Mouse (Mus musculus): ENCODE measurements around the gene Tkfc.

Gene Tkfc

DNA sequence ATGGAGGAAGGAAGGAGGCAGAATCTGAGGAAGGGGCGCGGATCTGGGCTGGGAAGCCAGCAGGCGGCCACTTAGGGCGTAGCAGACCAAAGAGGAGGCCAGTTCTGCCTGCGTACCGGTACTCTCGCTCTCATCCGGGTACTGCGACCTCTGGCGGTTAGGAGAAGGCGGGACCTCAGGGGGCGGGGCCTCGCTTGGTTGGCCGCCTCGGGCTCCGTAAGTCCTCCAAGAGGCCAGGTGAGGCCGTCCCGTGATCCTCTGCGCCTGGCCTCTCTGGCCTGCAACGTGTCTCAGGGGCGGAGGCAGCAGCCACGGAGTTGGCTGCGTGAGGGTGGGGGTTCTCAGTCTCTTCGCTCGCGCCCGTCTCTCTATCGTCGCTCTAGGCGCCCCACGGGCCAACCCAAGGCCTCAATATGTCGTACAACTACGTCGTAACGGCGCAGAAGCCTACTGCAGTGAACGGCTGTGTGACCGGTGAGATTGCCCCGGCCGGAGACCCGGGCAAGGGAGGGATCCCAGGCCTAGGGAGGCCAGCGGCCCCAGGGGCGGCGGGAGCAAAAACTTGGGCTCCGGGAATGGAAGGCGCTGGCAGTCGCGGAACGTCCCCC, at the start of gene Tkfc, which contains the start of gene Ddb1:
Gene Tkfc (minus strand): TSS at position 362 of the 608 bp plus-strand sequence.
Gene Ddb1 (plus strand): TSS at position 35 of the 608 bp plus-strand sequence.
- DNase-seq (ENCODE audit: low spot score), result peak; percentile 99

DNA sequence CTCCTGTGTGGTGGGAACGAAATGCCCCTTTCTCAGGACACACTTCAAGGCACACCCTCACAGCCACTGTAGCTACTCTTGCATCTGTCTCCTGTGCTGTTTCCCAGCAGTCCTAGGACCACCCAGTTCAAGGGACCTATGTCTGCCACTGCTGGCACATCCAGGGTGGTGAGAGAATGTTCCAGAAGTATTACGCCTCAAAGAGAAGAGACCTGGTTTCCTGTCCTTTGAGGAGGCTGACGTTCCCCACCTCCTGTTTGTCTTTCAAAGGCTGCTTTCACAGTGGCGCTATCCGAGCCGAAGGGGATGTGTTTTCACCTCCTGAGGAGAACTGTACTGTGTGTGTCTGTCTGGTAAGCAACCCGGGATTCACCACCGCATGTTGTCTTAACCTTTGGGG, 42.7 kb upstream of the Tkfc start:
- no peak for DNase-seq (ENCODE audit: low spot score)

DNA sequence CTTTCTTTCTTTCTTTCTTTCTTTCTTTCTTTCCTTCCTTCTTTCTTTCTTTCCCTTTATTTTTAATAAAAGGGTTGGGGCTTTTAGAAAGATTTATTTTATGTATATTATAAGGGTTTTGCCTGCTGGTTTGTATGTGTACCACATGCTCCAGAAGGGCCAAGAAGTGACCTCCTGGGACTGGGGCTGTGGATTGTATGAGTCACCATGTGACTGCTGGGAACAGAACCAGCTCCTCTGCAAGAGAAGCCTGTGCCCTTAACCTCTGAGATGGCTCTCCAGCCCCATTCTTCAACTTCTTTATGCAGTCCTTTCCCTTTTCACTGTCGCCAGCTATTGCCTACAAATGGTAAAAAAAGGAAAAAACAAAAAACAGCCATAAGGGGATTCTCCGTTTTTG, 40.2 kb upstream of the Tkfc start:
- no peak for DNase-seq (ENCODE audit: low spot score)

GRCm38 (mm10) chr19:10640589-10641378, 35.3 kb upstream of the Tkfc start:
- no peak for DNase-seq (ENCODE audit: low spot score)

GRCm38 (mm10) chr19:10640080-10640479, 34.6 kb upstream of the Tkfc start:
- DNase-seq (ENCODE audit: low spot score), result no peak

DNA sequence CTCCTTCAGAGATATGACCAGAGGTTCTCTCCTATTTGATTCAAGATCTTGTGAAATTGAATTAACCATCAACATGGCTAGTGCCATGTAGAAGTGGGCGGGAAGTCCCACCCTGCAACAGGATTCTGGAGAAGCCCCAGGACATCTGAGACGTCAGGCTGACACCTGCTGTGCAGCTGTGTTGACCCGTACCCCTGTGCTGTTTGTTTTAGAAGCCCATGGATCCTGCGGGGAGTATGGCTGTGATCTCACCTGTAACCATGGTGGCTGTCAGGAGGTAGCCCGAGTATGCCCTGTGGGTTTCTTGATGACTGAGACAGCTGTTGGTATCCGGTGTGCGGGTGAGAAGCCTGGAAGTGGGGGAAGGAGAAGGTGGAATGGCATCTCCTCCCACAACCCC, 32.4 kb upstream of the Tkfc start:
- DNase-seq (ENCODE audit: low spot score), result no peak

GRCm38 (mm10) chr19:10634872-10635318, 29.4 kb upstream of the Tkfc start:
- peak; percentile 10 for DNase-seq (ENCODE audit: low spot score)

GRCm38 (mm10) chr19:10634106-10634871, 28.8 kb upstream of the Tkfc start, which contains the start of gene Vwce:
TSS of gene Vwce (plus strand) at chr19:10634213.
- DNase-seq (ENCODE audit: low spot score), result no peak

DNA sequence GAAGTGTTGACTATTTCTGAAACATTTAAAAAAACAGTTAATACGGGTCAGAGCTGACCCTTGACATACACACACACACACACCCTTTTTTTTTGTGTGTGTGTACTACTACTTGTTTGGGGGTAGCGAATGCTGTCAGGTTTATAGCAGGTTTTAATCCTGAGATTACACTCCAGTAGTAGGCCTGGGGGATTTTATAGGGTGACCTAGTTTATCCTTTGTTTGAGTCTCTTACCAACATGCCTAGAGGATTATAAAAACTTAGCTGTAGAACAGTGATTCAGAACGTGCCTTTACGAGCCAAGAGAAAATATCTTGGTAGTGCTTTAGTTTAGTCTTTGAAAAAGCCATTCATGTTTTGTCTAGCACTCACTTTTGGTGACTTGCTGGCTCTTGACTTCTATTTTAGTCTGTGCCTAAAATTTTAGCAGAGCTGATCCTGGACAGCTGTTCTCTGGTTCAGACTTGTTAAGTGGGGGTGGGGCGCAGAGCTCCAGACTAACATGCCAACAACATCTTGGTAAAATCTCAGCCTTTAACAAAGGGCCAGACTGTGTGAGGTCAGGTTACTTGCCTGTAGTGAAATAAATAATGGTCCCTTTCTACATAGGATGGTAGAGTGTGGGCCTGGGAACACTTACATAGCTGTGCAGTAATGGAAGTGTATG, 3.3 kb upstream of the Tkfc start:
- DNase-seq (ENCODE audit: low spot score), result no peak

DNA sequence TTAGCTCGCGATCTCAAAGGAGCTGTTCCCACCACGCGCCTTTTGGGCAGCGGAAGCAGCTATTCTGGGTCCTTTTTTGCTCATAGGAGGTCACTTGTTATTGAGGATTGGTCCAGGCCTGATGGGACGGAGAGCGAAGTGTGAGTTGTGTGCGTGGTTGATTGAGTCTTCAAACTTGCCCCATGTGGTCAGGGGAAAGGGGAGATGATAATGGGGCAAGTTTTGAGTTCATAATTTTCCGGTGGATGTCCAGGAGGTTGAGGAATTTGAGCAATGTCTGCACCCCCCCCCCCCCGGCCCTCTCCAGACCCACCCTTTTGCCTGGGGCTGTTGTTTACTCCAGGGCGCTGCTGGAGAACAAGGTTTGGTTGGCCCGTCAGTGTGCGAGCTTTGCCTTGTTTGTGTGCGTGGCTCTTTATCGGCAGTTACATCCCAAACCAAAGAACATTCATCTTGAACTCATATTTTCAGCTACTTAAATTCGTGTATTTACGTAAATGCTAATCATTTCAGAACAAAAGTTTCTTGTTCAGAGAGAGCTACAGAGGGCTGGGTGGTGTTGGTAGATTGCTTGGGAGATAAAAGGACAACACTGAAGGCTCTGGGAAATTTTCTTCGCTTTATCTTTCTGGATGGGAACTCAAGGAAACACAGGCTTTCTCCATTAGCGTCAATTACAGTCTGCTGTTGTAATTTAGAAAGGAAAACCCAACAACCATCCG, 608 bp upstream of the Tkfc start:
- DNase-seq (ENCODE audit: low spot score), result no peak

- DNase-seq (ENCODE audit: low spot score), result no peak
Measured at GRCm38 (mm10) chr19:10604534-10604933, 920 bp downstream of the Tkfc start.

GRCm38 (mm10) chr19:10603660-10604523, 1.6 kb downstream of the Tkfc start:
- DNase-seq (ENCODE audit: low spot score), result no peak

DNA sequence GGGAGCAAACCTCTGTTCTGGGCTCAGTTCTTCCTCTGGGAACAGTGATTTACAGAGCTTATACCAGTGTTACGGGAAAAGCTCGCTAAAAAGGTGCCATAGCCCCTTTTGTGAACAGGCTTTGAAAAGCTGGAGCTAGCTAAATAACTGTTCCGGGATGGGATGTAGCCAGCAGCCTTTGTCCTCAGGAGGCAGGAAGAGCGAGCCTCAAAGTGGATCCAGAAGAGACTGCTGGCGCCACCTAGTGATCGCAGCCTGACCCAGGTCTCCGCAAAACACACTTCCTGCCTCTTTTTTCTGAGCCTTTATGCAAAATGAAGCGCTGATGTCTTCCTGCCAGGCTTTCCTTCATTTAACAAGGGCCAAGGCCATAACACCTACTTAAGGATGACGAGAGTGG, 2.7 kb downstream of the Tkfc start:
- peak; percentile 91 for DNase-seq (ENCODE audit: low spot score)

DNA sequence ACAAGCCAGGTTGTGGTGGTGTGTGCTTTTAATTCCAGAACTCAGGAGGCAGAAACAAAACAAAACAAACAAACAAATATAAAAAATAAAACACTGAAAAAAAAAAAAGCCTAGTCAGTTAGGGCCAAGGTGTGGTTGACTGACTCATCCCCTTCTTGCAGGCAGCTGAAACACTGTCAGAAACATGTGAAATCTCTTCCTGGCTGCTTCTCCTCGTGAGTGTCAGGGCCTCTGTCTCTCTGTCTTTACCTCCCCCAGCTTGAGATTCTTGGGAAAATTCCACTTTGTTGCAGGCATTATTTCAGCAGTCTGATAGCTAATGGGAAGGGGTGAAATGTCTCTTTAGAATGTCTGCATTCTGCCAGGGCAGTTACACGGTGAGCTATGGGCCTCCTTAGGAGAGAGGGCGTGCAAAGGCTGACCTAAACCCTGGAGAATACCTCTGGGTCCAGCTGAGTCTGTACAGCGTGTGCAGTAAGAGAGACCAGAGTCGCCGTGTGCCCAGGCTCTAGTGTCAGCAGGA, 3.1 kb downstream of the Tkfc start:
- DNase-seq (ENCODE audit: low spot score), result no peak

DNA sequence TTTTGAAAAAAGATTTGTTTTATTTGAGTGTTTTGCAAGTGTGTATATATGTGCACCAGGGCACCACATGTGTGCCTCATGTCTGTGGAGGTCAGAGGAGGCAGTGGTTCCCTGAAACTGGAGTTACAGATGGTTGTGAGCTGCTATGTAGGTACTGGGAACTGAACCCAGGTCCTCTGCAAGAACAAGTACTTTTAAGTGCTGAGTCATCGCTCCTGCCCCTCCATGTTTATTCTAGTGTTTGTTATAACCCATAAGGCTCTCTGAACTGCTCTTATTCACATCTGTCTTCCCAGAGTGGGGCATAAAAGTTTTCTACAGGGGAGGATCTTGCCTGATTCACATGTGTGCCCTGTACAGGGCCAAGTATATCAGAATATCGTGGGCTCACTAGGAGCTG, 5.8 kb downstream of the Tkfc start:
- DNase-seq (ENCODE audit: low spot score), result no peak

GRCm38 (mm10) chr19:10598188-10598587, 7.3 kb downstream of the Tkfc start:
- no peak for DNase-seq (ENCODE audit: low spot score)

- DNase-seq (ENCODE audit: low spot score), result no peak
Measured at GRCm38 (mm10) chr19:10591659-10592377, 13.6 kb downstream of the Tkfc start.

- no peak for DNase-seq (ENCODE audit: low spot score)
Measured at GRCm38 (mm10) chr19:10590301-10590700, 15.2 kb downstream of the Tkfc start.

DNA sequence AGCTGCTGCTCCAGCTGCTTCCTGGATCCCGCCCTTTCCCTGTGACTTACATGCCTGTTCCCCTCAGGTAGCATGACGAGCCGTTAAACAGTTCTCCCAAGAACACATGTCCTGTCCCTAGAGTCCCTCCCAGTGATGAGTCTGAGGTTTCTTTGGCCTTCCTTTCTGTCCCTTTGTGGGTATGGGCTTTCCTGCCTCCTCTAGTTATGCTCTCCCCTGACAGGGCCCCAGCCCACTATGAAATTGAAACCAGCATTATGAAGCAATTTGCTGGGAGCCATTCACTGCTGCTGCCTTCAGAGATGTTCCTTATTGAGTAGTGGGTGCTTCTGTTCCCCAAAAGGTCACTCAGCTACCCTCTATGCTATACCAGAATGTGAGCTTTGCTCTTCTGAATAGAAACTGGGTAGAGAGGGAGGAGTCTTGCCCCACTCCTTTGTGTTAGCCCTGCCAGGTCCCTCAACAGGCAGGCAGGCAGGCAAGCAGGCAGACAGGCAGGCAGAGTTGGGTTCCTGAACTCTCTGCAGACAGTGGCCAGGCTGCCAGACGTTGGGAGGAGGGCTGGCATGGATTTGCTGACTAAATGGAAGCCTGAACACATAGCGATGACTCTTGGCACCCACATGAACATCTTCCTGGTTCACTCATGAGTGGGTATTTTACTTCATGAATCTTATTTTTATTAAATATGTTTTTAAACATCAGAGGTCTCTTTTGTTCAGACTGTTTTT, 16.2 kb downstream of the Tkfc start:
- DNase-seq (ENCODE audit: low spot score), result no peak

Data from lung, postnatal 25 days (tissue).